Mouse (Mus musculus) thymus, adult 2 months (tissue): Measurements from ENCODE around the gene Srebf1. TPM values are rescaled to one million over a fixed set of nuclear protein-coding genes. Genes with fewer than 3 reads are reported as not detected.

Source experiments
- DNase-seq: peaks from one replicate; pipeline ENCODE4 v3.0.0; 2021
- H3K27ac ChIP-seq: fragments of 200-500 bp; 2 replicates; pipeline ENCODE4 v1.5.1; 2012; ENCODE audit warnings: low read length, control low read depth; ENCODE audit not compliant: control insufficient read depth, insufficient read depth
- H3K27me3 ChIP-seq: fragments of 200-500 bp; 2 replicates; pipeline ENCODE4 v1.6.1; 2012; ENCODE audit warnings: mild to moderate bottlenecking, low read length, moderate library complexity, mixed read lengths; ENCODE audit not compliant: control insufficient read depth, insufficient read depth
- H3K36me3 ChIP-seq: fragments of 200-500 bp; 2 replicates; pipeline ENCODE4 v1.6.1; 2012; ENCODE audit warnings: mild to moderate bottlenecking, low read length, moderate library complexity; ENCODE audit not compliant: control insufficient read depth, insufficient read depth
- H3K4me1 ChIP-seq: fragments of 200-500 bp; replicated peaks from 2 replicates; pipeline ENCODE4 v1.6.1; 2012; ENCODE audit warnings: low read length; ENCODE audit not compliant: control insufficient read depth, insufficient read depth
- H3K4me3 ChIP-seq: fragments of 200-500 bp; 2 replicates; pipeline ENCODE4 v1.5.1; 2012; ENCODE audit warnings: mild to moderate bottlenecking, low read length, control low read depth, moderate library complexity; ENCODE audit not compliant: control insufficient read depth, insufficient read depth
- CTCF ChIP-seq: fragments of 200-500 bp; IDR thresholded peaks from 2 replicates; pipeline ENCODE4 v1.5.1; 2012; ENCODE audit warnings: mild to moderate bottlenecking, control low read depth, low read length, moderate library complexity, borderline replicate concordance; ENCODE audit not compliant: control insufficient read depth, poor library complexity, insufficient read depth; ENCODE audit errors: extremely low read depth
- POLR2A ChIP-seq: fragments of 200-500 bp; IDR thresholded peaks from 2 replicates; pipeline ENCODE4 v1.6.1; 2012; ENCODE audit warnings: mild to moderate bottlenecking, low read length, control low read depth, moderate library complexity; ENCODE audit not compliant: control insufficient read depth, poor library complexity, insufficient read depth; ENCODE audit errors: extremely low read depth
- WGBS: fragments of 180-500 bp; shearing (Covaris S2); methylation state at CpG from one replicate; pipeline ENCODE4 v1.1.7; 2018; 5-methylcytosine and 5-hydroxymethylcytosine counted together
- polyA plus RNA-seq: library from polyadenylated mRNA; depleted of rRNA; stranded (reverse); fragments of >200 nt; gene quantifications from 2 replicates; pipeline ENCODE4 v1.2.3, GENCODE M21; 2012

Gene Srebf1
- polyA plus RNA-seq, 1 experiment, result 466 TPM

DNA sequence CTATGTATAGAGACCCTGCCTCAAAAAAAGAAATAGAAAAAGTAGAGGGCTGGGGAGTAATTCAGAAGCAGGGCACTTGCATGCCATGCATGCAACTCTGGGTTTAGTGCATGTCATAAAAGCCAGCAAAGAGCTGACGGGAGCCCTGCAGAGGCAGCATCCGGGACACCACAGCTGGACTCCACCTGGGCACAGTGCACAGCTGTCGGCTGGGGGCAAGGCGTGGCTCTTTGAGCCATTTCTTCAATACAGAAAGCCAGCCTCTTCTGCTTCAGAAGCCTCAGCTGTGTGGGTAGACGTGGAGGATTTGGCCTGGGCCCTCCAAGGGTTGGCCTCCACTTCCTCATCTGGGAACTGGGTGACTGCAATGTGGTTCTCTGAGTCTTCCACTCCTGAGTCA lies 13.0 kb upstream of the Srebf1 start:
- no peaks in the 10 kb centered on the region for H3K36me3 ChIP-seq
- H3K4me3 ChIP-seq, result no peak overlapping the region
- H3K27me3 ChIP-seq, result no peaks in the 10 kb centered on the region
- peak; percentile 77 for DNase-seq
- 24% methylated on average over 5 of the region's 5 CpGs for WGBS
- peak overlapping the region; percentile 66; the same call in 1 of the 2 replicates for H3K27ac ChIP-seq
- H3K4me1 ChIP-seq, result peaks cover 61% of the 10 kb centered on the region
- TF ChIP-seq POLR2A, result no peak
- peak; percentile 30; the same call in 1 of the 2 replicates for TF ChIP-seq CTCF

DNA sequence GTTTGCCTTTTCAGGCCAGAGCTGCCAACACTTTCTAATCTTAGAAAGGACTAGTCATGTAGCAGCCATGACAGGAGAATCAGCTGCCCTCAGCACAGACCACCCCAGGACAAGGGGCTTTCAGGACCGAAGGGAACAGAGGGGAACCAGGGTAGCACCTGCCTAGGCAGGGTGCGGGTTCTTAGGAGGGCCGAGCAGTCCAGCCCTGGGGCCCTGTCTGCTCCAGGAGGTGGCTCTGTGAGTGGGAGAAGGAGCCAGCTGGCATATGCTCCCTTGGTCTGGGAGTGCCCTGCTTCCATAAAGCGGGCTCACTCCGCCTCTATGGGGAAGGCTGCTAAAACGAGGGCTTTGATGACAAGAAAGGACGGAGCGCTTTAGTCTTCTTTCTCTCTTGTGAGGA lies 10.9 kb upstream of the Srebf1 start:
- peaks cover 79% of the 10 kb centered on the region for H3K4me1 ChIP-seq
- no peak overlapping the region for H3K4me3 ChIP-seq
- no peaks in the 10 kb centered on the region for H3K27me3 ChIP-seq
- WGBS, result 40% methylated on average over 8 of the region's 8 CpGs
- peak overlapping the region; percentile 92 for H3K27ac ChIP-seq
- TF ChIP-seq CTCF, result no peak
- no peak for TF ChIP-seq POLR2A
- no peaks in the 10 kb centered on the region for H3K36me3 ChIP-seq
- DNase-seq, result peak; percentile 37

DNA sequence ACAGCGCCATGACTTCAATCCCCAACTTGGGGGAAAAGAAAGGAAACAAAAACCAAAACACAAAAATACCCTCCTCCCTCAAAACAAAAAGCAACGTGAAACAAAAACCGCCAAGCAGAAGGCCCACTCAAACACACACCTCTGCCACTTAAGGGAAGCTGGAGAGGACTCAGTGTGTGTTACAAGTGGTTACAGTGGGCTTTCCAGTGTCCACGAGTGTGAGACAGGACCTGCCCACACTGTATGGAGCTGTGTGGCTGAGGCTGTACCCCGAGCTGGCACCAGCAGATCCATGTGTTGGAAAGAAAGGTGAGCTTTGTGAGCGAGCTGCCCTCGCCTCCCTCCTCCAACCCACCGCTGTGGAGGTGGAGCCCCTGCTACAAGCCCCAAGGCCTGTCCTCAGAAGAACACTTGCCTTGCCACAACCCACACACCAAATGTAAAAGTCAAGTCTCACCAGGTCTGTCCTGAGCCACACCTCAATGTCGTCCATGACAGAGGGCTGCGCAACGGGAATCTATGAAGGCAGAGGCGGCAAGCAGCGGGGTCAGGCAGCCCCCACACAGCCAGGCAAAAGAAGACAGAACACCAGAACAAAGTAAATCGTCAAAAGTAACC lies 10.2 kb upstream of the Srebf1 start:
- WGBS, result 50% methylated on average over 14 of the region's 14 CpGs
- TF ChIP-seq POLR2A (no peak), CTCF (no peak)
- Histone ChIP-seq H3K4me1 (peaks cover 72% of the 10 kb centered on the region), H3K36me3 (no peaks in the 10 kb centered on the region), H3K27me3 (no peaks in the 10 kb centered on the region), H3K4me3 (no peak overlapping the region), H3K27ac (peak overlapping the region; percentile 92)
- DNase-seq, result peak; percentile 51

DNA sequence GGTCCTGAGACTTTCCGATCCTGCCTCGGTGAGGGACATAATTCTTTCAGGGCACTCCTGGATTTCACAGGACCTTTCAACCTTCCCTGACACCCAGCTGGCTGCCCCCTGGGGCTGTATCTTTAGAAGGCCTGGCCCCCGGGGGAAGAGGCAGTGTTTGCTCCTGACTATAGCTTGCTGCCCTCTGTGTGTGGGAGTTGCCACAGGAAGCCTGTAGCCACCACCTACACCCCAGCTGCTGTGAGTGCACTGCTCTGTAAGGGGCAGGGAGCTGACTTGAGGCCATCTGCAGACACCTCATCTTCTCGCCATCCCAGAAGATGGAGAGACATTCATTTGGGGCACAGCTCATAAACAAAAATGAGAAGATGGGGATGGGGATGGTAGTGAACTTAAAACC lies 9.6 kb upstream of the Srebf1 start:
- no peak overlapping the region for H3K4me3 ChIP-seq
- DNase-seq, result peak; percentile 61
- no peak for TF ChIP-seq CTCF
- no peak for TF ChIP-seq POLR2A
- H3K27me3 ChIP-seq, result no peaks in the 10 kb centered on the region
- no peaks in the 10 kb centered on the region for H3K36me3 ChIP-seq
- WGBS, result 40% methylated on average over 4 of the region's 4 CpGs
- H3K4me1 ChIP-seq, result peaks cover 76% of the 10 kb centered on the region
- peak overlapping the region; percentile 92 for H3K27ac ChIP-seq

DNA sequence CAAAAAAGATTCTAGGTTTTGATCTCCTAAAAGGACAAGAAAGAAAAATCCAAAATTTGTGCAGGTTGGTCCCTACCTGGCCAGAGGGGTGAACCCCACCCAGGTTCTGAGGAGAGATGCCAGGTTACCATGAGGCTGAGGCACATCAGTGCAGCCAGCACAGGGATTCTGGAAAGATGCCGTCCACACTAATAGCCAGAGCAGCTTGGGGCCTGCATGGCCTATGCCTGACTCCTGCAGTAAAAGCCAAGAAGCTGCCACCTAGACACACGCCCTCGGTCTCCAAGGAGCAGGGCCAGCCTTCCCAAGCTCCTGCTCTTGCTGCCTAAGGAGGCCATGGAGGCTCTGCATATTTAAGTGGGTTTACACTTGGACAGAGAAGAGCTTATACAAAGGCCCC lies 8.9 kb upstream of the Srebf1 start:
- Histone ChIP-seq H3K4me3 (no peak overlapping the region), H3K27me3 (no peaks in the 10 kb centered on the region), H3K27ac (peak overlapping the region; percentile 92), H3K36me3 (no peaks in the 10 kb centered on the region), H3K4me1 (peaks cover 75% of the 10 kb centered on the region)
- TF ChIP-seq POLR2A (no peak), CTCF (no peak)
- no peak for DNase-seq
- 98% methylated on average over 3 of the region's 3 CpGs for WGBS

DNA sequence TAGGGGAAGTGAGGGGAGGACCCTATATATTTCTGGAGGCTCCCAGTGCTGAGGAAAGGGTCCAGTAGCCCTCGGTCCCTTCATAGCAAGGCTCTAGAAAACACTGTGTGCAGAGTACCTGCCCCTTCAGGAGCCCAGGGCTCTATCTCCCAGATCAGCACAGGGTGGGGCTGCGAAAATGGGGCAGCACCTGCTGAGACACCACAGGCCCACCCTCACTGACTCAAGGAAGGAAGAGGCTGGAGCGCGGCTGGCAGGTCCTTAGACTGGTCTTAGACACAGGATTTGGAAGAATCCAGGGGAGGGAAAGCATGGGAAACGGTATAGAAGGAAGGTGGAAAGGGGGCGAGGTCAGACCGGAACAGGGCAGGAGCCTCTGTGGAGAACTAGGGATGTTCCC lies 8.1 kb upstream of the Srebf1 start:
- Histone ChIP-seq H3K36me3 (no peaks in the 10 kb centered on the region), H3K4me1 (peaks cover 75% of the 10 kb centered on the region), H3K4me3 (no peak overlapping the region), H3K27ac (peak overlapping the region; percentile 8; the same call in 1 of the 2 replicates), H3K27me3 (no peaks in the 10 kb centered on the region)
- TF ChIP-seq CTCF (no peak), POLR2A (no peak)
- peak; percentile 68 for DNase-seq
- WGBS, result 68% methylated on average over 7 of the region's 7 CpGs
